Mouse (Mus musculus) ovary, adult 18-20 months (tissue): ENCODE results near the gene Sfmbt1.

Experiments
- DNase-seq: peaks from one replicate; pipeline ENCODE4 v3.0.0; 2022; ENCODE audit warnings: low spot score, mixed read lengths

Sfmbt1 gene

DNA sequence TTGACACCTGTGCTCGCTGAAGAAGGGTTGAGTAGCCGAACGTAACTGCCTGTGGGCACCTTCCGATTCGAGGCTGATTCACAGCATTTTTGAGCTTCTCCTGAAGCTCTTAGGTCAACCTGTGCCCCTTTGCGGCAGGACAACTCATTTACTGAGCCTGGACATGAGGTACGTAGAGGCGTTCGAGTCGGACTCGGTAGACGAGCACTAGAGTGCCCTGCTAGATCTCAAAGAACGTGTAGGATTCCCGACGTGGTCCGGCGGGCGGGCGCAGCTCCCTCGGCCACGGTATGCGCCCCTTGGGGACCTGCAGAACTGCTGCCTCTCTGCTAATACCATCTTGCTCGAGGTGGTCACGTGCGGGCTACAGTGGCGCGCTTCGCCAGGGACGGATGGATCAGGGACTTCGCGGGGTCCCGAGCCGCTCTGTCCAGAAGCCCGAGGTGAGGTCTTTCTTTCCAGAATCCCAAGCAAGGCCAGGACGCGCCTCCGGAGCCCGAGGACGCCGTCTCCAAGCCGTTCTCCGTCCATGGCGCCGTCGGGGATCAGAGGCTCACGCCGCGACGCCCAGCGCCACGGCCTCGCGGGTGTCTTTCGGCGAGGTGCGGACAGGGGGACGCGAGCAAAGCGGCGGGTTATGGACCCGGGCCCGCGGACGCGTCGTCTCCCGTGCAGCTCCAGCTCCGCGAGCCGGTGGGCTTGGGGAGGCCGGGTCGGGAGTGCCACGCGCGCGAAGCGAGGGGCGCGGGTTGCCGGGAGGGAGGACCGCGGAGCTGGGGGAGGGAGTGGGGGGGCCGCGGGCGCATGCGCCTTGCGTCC, at the start of gene Sfmbt1:
TSS of gene Sfmbt1 (plus strand) at position 51 of the 819 bp plus-strand sequence.
- DNase-seq, result no peak

- no peak for DNase-seq
Measured at GRCm38 (mm10) chr14:30666061-30666460, 48.6 kb upstream of the Sfmbt1 start.

GRCm38 (mm10) chr14:30666604-30667003, 48.0 kb upstream of the Sfmbt1 start:
- no peak for DNase-seq

GRCm38 (mm10) chr14:30670161-30670560, 44.5 kb upstream of the Sfmbt1 start:
- DNase-seq, result no peak

DNA sequence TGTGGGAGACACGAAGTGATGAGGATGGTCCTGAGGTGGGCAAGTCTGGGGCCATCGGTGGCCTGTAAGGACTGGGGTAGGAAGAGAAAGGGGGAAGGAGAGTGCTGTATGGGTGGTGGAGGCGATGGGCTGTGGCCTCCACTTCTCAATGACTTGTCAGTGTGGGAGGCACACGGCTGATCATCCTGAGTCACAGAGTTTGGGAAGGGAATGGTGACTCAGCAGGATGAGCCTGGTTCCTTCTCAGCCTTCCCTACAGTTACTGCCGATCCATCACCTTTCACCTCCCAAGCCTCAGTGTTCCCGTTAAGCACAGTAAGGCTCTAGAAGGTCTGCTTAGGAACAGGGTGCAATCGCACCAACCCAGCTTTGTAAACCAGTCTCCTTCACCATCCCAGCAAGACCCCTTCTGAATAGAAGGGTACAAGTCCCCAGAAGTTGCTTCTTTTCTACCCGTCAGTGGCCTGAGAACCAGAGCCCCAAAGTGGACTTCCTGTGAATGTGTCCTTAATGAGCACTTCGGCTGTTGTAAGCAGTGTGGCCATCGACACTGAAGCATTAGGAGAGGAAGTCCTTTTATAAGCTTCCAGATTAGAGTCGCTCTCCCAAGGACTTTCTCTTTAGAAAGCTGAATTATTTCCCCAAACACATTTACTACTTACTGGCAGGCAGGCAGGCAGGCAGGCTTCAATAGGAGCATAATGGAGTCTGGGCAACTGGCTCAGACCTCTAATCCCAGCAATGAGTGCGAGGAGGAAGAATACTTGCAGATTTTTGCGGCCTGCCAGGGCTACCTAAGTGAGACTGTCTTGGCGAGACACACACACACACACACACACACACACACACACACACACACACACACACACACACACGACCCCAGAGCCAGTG, 43.3 kb upstream of the Sfmbt1 start:
- no peak for DNase-seq

GRCm38 (mm10) chr14:30671986-30672312, 42.7 kb upstream of the Sfmbt1 start:
- peak; percentile 62 for DNase-seq

- DNase-seq, result no peak
Measured at GRCm38 (mm10) chr14:30674947-30675346, 39.7 kb upstream of the Sfmbt1 start.

GRCm38 (mm10) chr14:30682131-30682530, 32.5 kb upstream of the Sfmbt1 start:
- DNase-seq, result no peak

GRCm38 (mm10) chr14:30690685-30691084, 24.0 kb upstream of the Sfmbt1 start:
- no peak for DNase-seq

DNA sequence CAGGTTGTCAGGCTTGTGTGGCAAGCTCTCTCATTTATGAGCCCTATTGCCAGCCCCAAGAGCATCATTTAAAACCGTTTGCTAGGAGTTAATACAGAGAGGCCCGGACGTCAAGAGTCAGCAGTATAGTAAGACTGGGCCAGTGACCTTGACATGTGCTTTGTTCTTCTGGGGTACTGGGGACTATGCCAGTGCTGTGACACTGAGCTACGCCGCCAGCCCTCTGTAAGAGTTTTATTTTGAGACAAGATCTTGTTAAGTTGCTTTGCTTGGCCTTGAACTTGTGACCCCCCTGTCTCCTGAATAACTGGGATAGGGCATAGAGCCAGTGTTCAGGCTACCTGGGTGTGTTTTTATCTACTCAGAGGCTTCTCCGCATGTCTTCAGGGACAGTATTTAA, 22.2 kb upstream of the Sfmbt1 start:
- no peak for DNase-seq

DNA sequence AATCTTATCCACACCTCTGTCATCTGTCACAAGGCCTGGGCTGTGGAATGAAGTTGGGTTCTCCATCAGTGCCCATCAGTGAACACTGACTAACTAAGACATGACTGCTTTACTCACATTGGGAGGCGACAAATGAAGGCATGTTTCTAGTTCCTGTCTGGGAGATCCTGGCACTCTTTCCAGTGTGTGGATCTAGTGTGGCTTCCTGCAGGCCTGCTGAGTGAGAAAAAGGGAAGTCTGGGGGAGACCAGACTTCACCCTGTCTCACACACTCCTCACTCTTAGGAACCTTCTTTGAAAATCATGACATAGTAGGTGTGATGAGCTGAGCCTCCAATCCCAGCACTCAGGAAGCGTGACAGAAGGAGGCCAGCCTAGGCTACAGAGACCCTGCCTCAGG, 19.9 kb upstream of the Sfmbt1 start:
- DNase-seq, result no peak

GRCm38 (mm10) chr14:30695609-30696008, 19.0 kb upstream of the Sfmbt1 start:
- peak; percentile 60 for DNase-seq

DNA sequence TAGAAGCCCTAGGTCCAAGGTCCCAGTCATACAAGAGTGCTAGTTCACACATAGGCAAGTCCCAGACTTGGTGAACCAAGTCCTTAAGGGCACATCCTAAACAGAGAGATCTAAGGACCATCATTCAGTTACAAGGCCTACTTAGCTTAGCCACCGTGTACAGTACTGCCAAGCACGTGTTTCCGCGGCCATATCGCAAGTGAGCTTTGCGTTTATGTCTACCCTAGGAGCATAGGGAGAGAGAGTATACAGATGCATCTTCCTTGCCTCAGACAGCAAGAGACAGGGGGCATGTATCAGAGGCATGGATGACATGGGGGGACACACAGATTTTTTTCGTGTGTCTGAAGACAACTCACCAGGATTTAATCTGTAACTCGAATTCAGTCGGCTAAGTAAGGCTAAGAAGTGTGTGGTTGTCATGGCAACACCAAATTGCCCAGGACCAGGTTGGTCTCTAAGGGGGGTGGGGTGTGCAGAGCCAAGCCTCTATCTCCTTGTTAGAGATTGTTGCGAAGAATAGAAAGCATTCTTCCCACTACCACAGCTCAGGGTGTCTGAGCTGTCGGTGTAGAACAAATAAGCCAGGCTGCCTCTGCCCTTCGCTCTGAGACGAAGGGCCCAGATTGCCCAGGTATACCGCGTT, 17.1 kb upstream of the Sfmbt1 start:
- DNase-seq, result no peak

GRCm38 (mm10) chr14:30699656-30700055, 15.0 kb upstream of the Sfmbt1 start:
- no peak for DNase-seq

DNA sequence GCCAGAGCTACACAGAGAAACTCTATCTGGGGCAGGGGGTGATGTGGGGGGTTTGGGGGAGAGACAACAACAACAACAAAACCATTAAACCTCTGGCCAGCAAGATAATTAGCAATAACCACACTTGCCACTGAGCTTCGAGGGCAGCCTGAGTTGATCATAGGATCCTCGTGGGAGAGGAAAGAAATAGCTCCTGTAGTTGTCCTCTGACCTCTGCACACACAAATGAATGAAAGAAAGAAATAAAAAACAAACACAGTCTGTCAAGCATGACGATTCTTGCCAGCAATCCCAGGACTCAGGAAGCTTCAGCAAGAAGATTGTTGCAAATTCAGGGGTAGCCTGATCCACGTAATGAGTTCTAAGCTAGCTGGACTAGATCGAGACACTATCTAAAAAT, 12.1 kb upstream of the Sfmbt1 start:
- no peak for DNase-seq

DNA sequence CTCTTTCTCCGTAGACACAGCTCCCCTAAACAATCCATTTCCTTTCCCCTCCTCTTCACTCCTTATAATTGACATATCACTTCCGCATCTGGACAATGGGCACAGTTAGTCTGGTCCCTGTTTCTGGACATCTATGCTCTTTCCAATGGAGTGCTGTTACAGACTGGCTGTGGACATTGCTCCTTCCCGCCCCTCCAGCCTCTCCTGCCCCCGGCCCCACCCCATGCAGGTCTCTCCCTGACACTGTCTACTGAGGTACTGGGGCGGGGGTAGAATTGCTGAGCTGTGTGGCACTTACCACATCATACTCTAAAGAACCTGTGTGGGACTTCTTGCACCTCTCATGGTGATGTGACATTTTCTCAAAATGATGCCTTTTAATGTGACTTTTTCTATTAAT, 11.6 kb upstream of the Sfmbt1 start:
- DNase-seq, result no peak

DNA sequence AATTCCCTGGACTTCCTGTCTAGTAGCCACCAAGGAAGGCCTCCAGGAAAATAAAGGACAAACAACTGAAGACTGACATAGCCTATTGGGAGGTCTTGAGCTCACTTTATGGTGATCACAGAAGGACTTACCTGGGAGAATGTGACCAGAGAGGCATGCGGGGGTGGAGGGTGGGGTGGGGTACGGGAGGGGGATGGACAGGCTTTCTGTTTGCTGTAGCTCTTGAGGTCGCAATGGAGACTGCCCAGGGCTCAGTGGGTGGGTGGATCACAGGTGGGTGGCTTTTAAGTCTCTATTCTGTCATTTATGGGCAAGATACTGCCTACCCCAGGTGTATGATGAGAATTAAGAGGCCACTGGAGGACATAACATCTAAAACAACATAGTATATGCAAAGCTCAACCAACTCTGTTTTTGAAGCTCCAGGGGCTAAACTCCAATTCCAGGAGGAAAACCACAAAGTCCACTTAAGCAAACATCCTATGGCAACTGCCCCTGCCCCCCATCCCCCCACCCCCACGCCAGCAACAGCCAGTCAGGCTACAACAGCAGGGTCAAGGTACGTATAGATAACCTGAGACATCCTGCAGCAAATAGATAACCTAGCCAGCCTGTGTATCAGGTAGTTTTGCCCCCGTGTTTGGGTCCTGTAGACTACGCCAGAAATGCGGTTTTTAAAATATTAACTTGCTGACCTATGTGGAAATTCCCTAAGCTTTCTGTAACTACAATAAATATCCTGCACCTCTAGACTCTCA, 10.4 kb upstream of the Sfmbt1 start:
- DNase-seq, result no peak

GRCm38 (mm10) chr14:30711892-30712291, 2.8 kb upstream of the Sfmbt1 start:
- DNase-seq, result no peak

DNA sequence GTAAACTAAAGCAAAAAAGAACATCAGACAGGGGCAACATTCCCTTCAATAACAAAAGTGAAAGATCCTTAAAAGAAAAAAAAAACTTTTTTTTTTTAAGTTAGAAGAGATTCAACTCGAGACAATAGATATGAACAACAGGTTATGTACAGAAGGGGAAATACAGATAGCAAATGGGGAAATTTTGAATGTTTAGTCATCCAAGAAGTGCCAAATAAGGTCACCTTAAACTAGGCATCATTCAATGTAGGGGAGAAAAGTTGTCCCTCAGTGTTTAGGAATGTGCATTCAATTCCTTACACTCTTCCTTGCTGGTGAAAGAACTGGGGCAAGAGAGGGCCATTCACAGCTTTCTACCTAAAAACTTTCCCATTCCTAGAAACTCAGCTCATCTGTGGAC, 880 bp upstream of the Sfmbt1 start:
- DNase-seq, result no peak

DNA sequence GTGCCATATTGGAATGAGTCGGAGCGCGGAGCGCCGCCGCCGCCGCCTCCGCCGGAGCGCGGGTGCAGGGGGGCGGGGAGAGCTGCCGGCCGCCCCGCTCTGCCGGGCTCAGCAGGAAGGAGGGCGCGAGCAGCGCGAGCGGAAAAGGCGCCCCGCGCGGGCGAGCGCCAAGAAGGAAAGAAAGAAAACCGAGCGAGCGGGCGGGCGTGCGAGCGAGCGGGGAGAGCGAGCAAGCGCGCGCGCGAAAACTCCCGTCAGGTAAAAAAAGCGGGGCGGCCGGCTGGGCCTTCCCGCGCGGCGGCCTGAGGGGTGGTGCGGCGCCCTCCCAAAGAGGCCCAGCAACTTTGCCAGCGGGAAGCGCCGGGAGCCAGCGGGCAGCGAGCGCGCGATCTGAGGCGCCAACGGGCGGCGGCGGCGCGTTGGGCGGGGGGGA, 985 bp downstream of the Sfmbt1 start:
- DNase-seq, result peak; percentile 62

- DNase-seq, result peak; percentile 38
Measured at GRCm38 (mm10) chr14:30716051-30716952, 1.7 kb downstream of the Sfmbt1 start.
